Mouse (Mus musculus): ENCODE measurements at regions not wholly inside any gene's neighbourhood (a gene's known extent, or its start where the extent isn't known, plus 50 kb on each side); places are given as distances from the start of the nearest gene placed in this dataset.

GRCm38 (mm10) chr10:37873925-37874324 lies 735.2 kb upstream of the Marcks start:
- TF ChIP-seq CTCF (IDR thresholded peaks at IDR 0.05; ENCODE audit: borderline replicate concordance, control insufficient read depth, extremely low read depth, insufficient read depth, low read length, poor library complexity) (no peak), POLR2A (IDR thresholded peaks at IDR 0.05; ENCODE audit: control insufficient read depth, extremely low read depth, insufficient read depth, low read length, poor library complexity) (no peak)

Measured in thymus, adult 2 months (tissue).